Mouse (Mus musculus) limb, embryonic 15.5 days (tissue): ENCODE measurements around the gene Slc9a4. TPM values are rescaled to one million over a fixed set of nuclear protein-coding genes. Genes with fewer than 3 reads are reported as not detected.
"Not testable (repeated sequence)": the region's sequence is repeated elsewhere in the genome, so short reads cannot be mapped to it uniquely, and the experiment has no call there.

ENCODE experiments used
- ATAC-seq: fragments of 200-750 bp; cut with Nextera tagmentation; 2 replicates; pipeline ENCODE4 v1.8.0; 2017; ENCODE audit warnings: low read depth, moderate TSS enrichment; ENCODE audit not compliant: insufficient number of reproducible peaks, low FRiP score, low TSS enrichment
- H3K27ac ChIP-seq: fragments of 300-500 bp; sonication (generic); 2 replicates; pipeline ENCODE4 v1.5.1; 2015; ENCODE audit warnings: moderate library complexity, mild to moderate bottlenecking, inconsistent platforms
- H3K27me3 ChIP-seq: fragments of 300-500 bp; sonication (generic); 2 replicates; pipeline ENCODE4 v1.6.1; 2015; ENCODE audit warnings: inconsistent platforms
- H3K36me3 ChIP-seq: fragments of 300-500 bp; sonication (generic); 2 replicates; pipeline ENCODE4 v1.6.1; 2015; ENCODE audit warnings: inconsistent platforms
- H3K4me1 ChIP-seq: fragments of 300-500 bp; sonication (generic); 2 replicates; pipeline ENCODE4 v1.6.1; 2015; ENCODE audit warnings: inconsistent platforms
- H3K4me2 ChIP-seq: fragments of 300-500 bp; sonication (generic); 2 replicates; pipeline ENCODE4 v1.6.1; 2015; ENCODE audit warnings: mild to moderate bottlenecking, inconsistent platforms
- H3K4me3 ChIP-seq: fragments of 300-500 bp; sonication (generic); 2 replicates; pipeline ENCODE4 v1.5.1; 2015; ENCODE audit warnings: mild to moderate bottlenecking, inconsistent platforms
- H3K9ac ChIP-seq: fragments of 300-500 bp; sonication (generic); 2 replicates; pipeline ENCODE4 v1.6.1; 2015; ENCODE audit warnings: inconsistent platforms
- H3K9me3 ChIP-seq: fragments of 300-500 bp; sonication (generic); 2 replicates; pipeline ENCODE4 v1.6.1; 2016; ENCODE audit warnings: inconsistent platforms
- WGBS: fragments of 180-500 bp; shearing (Covaris S2); methylation state at CpG from one replicate; pipeline ENCODE4 v1.1.7; 2015; 5-methylcytosine and 5-hydroxymethylcytosine counted together
- polyA plus RNA-seq: library from polyadenylated mRNA; unstranded; fragments of >200 nt; fragmentation: Nextera tagmentation; extraction: Ambion mirVana; gene quantifications from 2 replicates; pipeline ENCODE4 v1.2.1, GENCODE M21; 2015

The Slc9a4 gene
- polyA plus RNA-seq, 1 experiment from 2014 or later: not detected

- Histone ChIP-seq H3K9ac (no peak overlapping the region), H3K27me3 (no peaks in the 10 kb centered on the region), H3K36me3 (no peaks in the 10 kb centered on the region), H3K27ac (no peak overlapping the region), H3K4me1 (peaks cover 3% of the 10 kb centered on the region; the same call in 1 of the 2 replicates), H3K9me3 (no peaks in the 10 kb centered on the region), H3K4me2 (no peak overlapping the region), H3K4me3 (no peak overlapping the region)
- no peak for ATAC-seq
- WGBS: 85% methylated on average over 4 of the region's 4 CpGs
Observed at GRCm38 (mm10) chr1:40657035-40657434, 77.2 kb downstream of the Slc9a4 start.

GRCm38 (mm10) chr1:40657978-40658496 is 78.2 kb downstream of the Slc9a4 start:
- Histone ChIP-seq H3K4me1 (peaks cover 3% of the 10 kb centered on the region; the same call in 1 of the 2 replicates), H3K4me3 (no peak overlapping the region), H3K4me2 (no peak overlapping the region), H3K9ac (no peak overlapping the region), H3K27ac (no peak overlapping the region), H3K36me3 (no peaks in the 10 kb centered on the region), H3K27me3 (no peaks in the 10 kb centered on the region), H3K9me3 (no peaks in the 10 kb centered on the region)
- WGBS: 38% methylated on average over 8 of the region's 8 CpGs
- no peak for ATAC-seq

- no peaks in the 10 kb centered on the region for H3K36me3 ChIP-seq
- no peaks in the 10 kb centered on the region for H3K9me3 ChIP-seq
- H3K4me1 ChIP-seq: peaks cover 3% of the 10 kb centered on the region; the same call in 1 of the 2 replicates
- ATAC-seq: no peak
- H3K27ac ChIP-seq: no peak overlapping the region
- WGBS: 37% methylated on average over 12 of the region's 12 CpGs
- H3K4me3 ChIP-seq: no peak overlapping the region
- no peaks in the 10 kb centered on the region for H3K27me3 ChIP-seq
- no peak overlapping the region for H3K9ac ChIP-seq
- no peak overlapping the region for H3K4me2 ChIP-seq
Observed at GRCm38 (mm10) chr1:40659017-40659416, 79.1 kb downstream of the Slc9a4 start.

- Histone ChIP-seq H3K4me2 (no peak overlapping the region), H3K9me3 (no peaks in the 10 kb centered on the region), H3K4me1 (peaks cover 3% of the 10 kb centered on the region; the same call in 1 of the 2 replicates), H3K9ac (no peak overlapping the region), H3K4me3 (no peak overlapping the region), H3K27me3 (no peaks in the 10 kb centered on the region), H3K36me3 (no peaks in the 10 kb centered on the region), H3K27ac (no peak overlapping the region)
- no peak for ATAC-seq
- WGBS: 48% methylated on average over 9 of the region's 9 CpGs
Observed at GRCm38 (mm10) chr1:40659496-40659895, 79.6 kb downstream of the Slc9a4 start.

GRCm38 (mm10) chr1:40660838-40661237 is 81.0 kb downstream of the Slc9a4 start:
- no peaks in the 10 kb centered on the region for H3K9me3 ChIP-seq
- no peak for ATAC-seq
- no peak overlapping the region for H3K4me3 ChIP-seq
- no peak overlapping the region for H3K4me2 ChIP-seq
- H3K9ac ChIP-seq: no peak overlapping the region
- 80% methylated on average over 6 of the region's 6 CpGs for WGBS
- no peaks in the 10 kb centered on the region for H3K36me3 ChIP-seq
- peaks cover 3% of the 10 kb centered on the region; the same call in 1 of the 2 replicates for H3K4me1 ChIP-seq
- H3K27ac ChIP-seq: no peak overlapping the region
- H3K27me3 ChIP-seq: no peaks in the 10 kb centered on the region

GRCm38 (mm10) chr1:40665401-40666370 is 85.8 kb downstream of the Slc9a4 start:
- H3K27ac ChIP-seq: no peak overlapping the region
- H3K36me3 ChIP-seq: no peaks in the 10 kb centered on the region
- no peak overlapping the region for H3K4me3 ChIP-seq
- H3K4me1 ChIP-seq: no peaks in the 10 kb centered on the region
- H3K27me3 ChIP-seq: no peaks in the 10 kb centered on the region
- 36% methylated on average over 12 of the region's 12 CpGs for WGBS
- H3K4me2 ChIP-seq: no peak overlapping the region
- no peak for ATAC-seq
- H3K9me3 ChIP-seq: no peaks in the 10 kb centered on the region
- no peak overlapping the region for H3K9ac ChIP-seq

- not testable (repeated sequence) for H3K4me2 ChIP-seq, H3K27me3 ChIP-seq, H3K27ac ChIP-seq, H3K9ac ChIP-seq, H3K4me3 ChIP-seq, H3K9me3 ChIP-seq, H3K4me1 ChIP-seq, ATAC-seq, H3K36me3 ChIP-seq
- WGBS: 7% methylated on average over 3 of the region's 3 CpGs
Observed at GRCm38 (mm10) chr1:40667442-40667841, 87.6 kb downstream of the Slc9a4 start.

GRCm38 (mm10) chr1:40670025-40670424 is 90.1 kb downstream of the Slc9a4 start:
- 81% methylated on average over 3 of the region's 3 CpGs for WGBS
- no peak for ATAC-seq
- Histone ChIP-seq H3K9me3 (no peaks in the 10 kb centered on the region), H3K4me1 (no peaks in the 10 kb centered on the region), H3K27me3 (no peaks in the 10 kb centered on the region), H3K27ac (no peak overlapping the region), H3K4me2 (no peak overlapping the region), H3K4me3 (no peak overlapping the region), H3K9ac (no peak overlapping the region), H3K36me3 (no peaks in the 10 kb centered on the region)

GRCm38 (mm10) chr1:40671490-40671889 is 91.6 kb downstream of the Slc9a4 start:
- Histone ChIP-seq H3K27ac (no peak overlapping the region), H3K36me3 (no peaks in the 10 kb centered on the region), H3K9me3 (no peaks in the 10 kb centered on the region), H3K4me2 (no peak overlapping the region), H3K4me1 (no peaks in the 10 kb centered on the region), H3K4me3 (no peak overlapping the region), H3K9ac (no peak overlapping the region), H3K27me3 (no peaks in the 10 kb centered on the region)
- 88% methylated on average over 4 of the region's 4 CpGs for WGBS
- no peak for ATAC-seq

GRCm38 (mm10) chr1:40677306-40677705 is 97.4 kb downstream of the Slc9a4 start:
- Histone ChIP-seq H3K27me3 (peaks cover 51% of the 10 kb centered on the region), H3K36me3 (no peaks in the 10 kb centered on the region), H3K27ac (no peak overlapping the region), H3K4me1 (peaks cover 20% of the 10 kb centered on the region), H3K9me3 (no peaks in the 10 kb centered on the region), H3K4me3 (no peak overlapping the region), H3K9ac (no peak overlapping the region), H3K4me2 (no peak overlapping the region)
- no peak for ATAC-seq
- 52% methylated on average over 5 of the region's 5 CpGs for WGBS
